Mouse (Mus musculus) intestine, postnatal 0 days (tissue): ENCODE results near the gene Adh6a. TPM values are rescaled to one million over a fixed set of nuclear protein-coding genes. Genes with fewer than 3 reads are reported as not detected.

Experiments
- ATAC-seq: fragments of 200-750 bp; cut with Nextera tagmentation; 2 replicates; pipeline ENCODE4 v1.8.0; 2017; ENCODE audit warnings: mild to moderate bottlenecking, moderate TSS enrichment, moderate library complexity
- H3K27ac ChIP-seq: fragments of 300-500 bp; sonication (generic); 2 replicates; pipeline ENCODE4 v1.5.1; 2014; ENCODE audit warnings: mild to moderate bottlenecking, low read depth, low read length, moderate library complexity
- H3K27me3 ChIP-seq: fragments of 300-500 bp; sonication (generic); replicated peaks from 2 replicates; pipeline ENCODE4 v1.6.1; 2014; ENCODE audit warnings: low read length, mixed read lengths; ENCODE audit not compliant: control insufficient read depth, insufficient read depth
- H3K36me3 ChIP-seq: fragments of 300-500 bp; sonication (generic); 2 replicates; pipeline ENCODE4 v1.6.1; 2014; ENCODE audit warnings: mild to moderate bottlenecking, moderate library complexity; ENCODE audit not compliant: control insufficient read depth, insufficient read depth
- H3K4me1 ChIP-seq: fragments of 300-500 bp; sonication (generic); replicated peaks from 2 replicates; pipeline ENCODE4 v1.6.1; 2014; ENCODE audit warnings: antibody characterized with exemption, low read length, mixed read lengths; ENCODE audit not compliant: control insufficient read depth, insufficient read depth
- H3K4me2 ChIP-seq: fragments of 300-500 bp; sonication (generic); replicated peaks from 2 replicates; pipeline ENCODE4 v1.6.1; 2014; ENCODE audit warnings: low read depth, mild to moderate bottlenecking, moderate library complexity
- H3K4me3 ChIP-seq: fragments of 300-500 bp; sonication (generic); 2 replicates; pipeline ENCODE4 v1.5.1; 2014; ENCODE audit warnings: low read depth, low read length
- H3K9ac ChIP-seq: fragments of 300-500 bp; sonication (generic); 2 replicates; pipeline ENCODE4 v1.6.1; 2014; ENCODE audit warnings: mild to moderate bottlenecking, low read depth, low read length
- H3K9me3 ChIP-seq: fragments of 300-500 bp; sonication (generic); 2 replicates; pipeline ENCODE4 v1.6.1; 2016; ENCODE audit warnings: mixed run types; ENCODE audit not compliant: control insufficient read depth
- CTCF ChIP-seq: sonication (generic); IDR thresholded peaks from 2 replicates; pipeline ENCODE4 v1.5.1; 2016; ENCODE audit warnings: low read depth, mild to moderate bottlenecking, control low read depth, antibody characterized with exemption, moderate library complexity
- WGBS: fragments of 180-500 bp; shearing (Covaris S2); extraction: QIAGEN DNeasy Blood & Tissue Kit; methylation state at CpG from one replicate; pipeline ENCODE4 v1.1.7; 2014; 5-methylcytosine and 5-hydroxymethylcytosine counted together
- polyA plus RNA-seq: library from polyadenylated mRNA; unstranded; fragments of >200 nt; fragmentation: Nextera tagmentation; extraction: Ambion mirVana; gene quantifications from 2 replicates; pipeline ENCODE4 v1.2.1, GENCODE M21; 2015

The Adh6a gene
- polyA plus RNA-seq, 1 experiment from 2014 or later: 6.1 TPM

DNA sequence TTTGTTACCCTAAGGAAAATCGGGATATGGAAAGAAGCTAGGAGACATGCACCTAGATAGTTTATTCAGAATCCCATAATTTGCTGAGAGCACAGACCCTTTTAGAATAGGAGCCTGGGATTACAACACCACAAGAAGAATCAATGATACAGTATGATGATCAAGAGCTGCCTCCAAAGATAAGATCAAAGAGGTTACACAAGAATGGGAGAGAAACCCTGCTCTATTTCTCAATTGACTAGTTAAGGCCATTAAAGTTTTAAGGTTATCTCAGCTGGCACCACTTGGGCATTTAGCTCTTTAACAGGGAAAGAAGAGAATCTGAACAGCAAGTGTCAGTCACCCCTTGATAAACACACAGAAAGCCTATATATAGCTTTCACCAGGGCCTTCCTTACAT, 22.5 kb downstream of the Adh6a start:
- no peak overlapping the region for H3K27ac ChIP-seq
- H3K4me2 ChIP-seq: no peak overlapping the region
- no peaks in the 10 kb centered on the region for H3K4me1 ChIP-seq
- TF ChIP-seq CTCF: no peak
- no peaks in the 10 kb centered on the region for H3K27me3 ChIP-seq
- no peak for ATAC-seq
- no peak overlapping the region for H3K9ac ChIP-seq
- H3K36me3 ChIP-seq: no peaks in the 10 kb centered on the region
- WGBS: 91% methylated on average over 1 of the region's 1 CpGs
- H3K4me3 ChIP-seq: no peak overlapping the region
- H3K9me3 ChIP-seq: no peaks in the 10 kb centered on the region

DNA sequence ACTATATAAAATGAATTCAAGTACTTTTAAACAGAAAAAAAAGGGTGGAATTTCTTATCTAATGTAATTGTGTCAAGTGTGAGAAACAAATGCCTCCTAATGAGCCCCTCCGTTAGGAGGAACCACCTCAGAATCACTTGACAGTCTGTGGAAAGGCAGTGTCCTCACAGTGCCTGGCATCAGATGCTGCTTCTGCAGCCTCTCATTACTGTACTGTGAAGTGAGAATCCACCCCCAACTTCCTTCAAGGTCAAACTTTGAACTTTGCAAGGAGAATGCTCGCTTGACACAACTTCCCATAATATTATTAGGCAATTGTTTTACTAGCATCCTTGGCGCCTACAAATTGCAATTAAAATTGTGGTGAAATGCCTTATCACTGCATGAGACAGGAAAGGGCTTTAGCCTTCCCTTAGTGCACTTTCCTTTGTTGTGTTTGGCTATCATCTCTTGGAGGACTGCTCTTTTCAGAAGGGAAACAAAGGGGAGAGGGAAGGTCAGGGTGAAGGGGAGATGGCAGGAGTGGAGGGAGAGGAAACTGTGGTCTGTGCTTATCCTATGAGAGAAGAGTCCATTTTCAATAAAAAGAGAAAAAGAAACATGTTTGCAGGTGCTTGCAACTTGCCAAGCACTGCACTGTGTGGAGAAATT, 23.1 kb downstream of the Adh6a start:
- no peak overlapping the region for H3K9ac ChIP-seq
- ATAC-seq: no peak
- TF ChIP-seq CTCF: no peak
- H3K4me3 ChIP-seq: no peak overlapping the region
- no peaks in the 10 kb centered on the region for H3K9me3 ChIP-seq
- no peak overlapping the region for H3K27ac ChIP-seq
- no peaks in the 10 kb centered on the region for H3K27me3 ChIP-seq
- no peaks in the 10 kb centered on the region for H3K4me1 ChIP-seq
- H3K36me3 ChIP-seq: no peaks in the 10 kb centered on the region
- no peak overlapping the region for H3K4me2 ChIP-seq
- WGBS: 55% methylated on average over 3 of the region's 3 CpGs

DNA sequence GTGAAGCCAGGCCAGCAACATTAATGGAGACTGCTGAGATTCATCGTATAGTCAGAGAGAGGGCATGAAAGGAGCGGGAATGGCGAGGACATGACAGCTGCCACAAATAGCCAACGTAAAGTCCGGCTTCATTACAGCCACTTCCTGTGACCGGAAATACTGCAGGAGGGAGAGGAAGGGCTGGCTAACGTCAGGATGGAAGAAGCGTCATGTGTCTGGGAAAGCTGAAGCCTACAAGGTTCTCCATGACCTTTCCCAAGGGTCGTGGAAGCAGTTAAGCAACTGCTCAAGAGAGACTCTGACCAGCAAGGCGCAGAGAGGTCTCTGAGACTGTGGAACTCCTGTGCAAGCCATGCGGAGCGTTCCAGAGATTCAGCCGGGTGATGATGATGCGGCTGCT, 28.4 kb downstream of the Adh6a start, which contains the start of gene Adh6b:
TSS of gene Adh6b (plus strand) at position 305 of the 400 bp plus-strand sequence.
- no peaks in the 10 kb centered on the region for H3K9me3 ChIP-seq
- ATAC-seq: no peak
- H3K9ac ChIP-seq: no peak within 1 kb of the TSS
- no peak within 1 kb of the TSS for H3K27ac ChIP-seq
- H3K4me1 ChIP-seq: no peaks in the 10 kb centered on the region
- H3K36me3 ChIP-seq: no peaks in the 10 kb centered on the region
- no peak for TF ChIP-seq CTCF
- H3K27me3 ChIP-seq: no peaks in the 10 kb centered on the region
- H3K4me2 ChIP-seq: no peak within 1 kb of the TSS
- no peak within 1 kb of the TSS for H3K4me3 ChIP-seq
- WGBS: 72% methylated on average over 14 of the region's 14 CpGs

DNA sequence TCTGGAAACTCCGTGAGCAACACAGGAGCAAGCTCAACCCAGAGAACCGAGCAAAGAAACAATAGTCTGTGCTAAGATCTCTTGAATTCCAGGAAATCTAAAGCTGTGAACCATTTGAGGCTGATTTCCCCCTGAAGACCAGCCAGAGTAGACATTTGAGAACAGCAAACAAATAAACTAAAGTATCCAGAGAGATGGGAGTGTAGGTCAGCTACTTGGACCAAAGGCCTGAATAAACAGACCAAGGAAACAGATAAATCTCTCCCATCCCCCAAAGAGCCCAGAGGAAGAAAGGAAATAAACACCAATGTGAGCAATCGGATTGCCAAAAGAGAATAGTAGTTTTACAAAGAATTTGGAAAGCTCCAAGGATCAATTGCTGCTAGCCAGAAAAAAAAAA, 34.0 kb downstream of the Adh6a start:
- H3K4me1 ChIP-seq: no peaks in the 10 kb centered on the region
- no peak overlapping the region for H3K4me3 ChIP-seq
- no peaks in the 10 kb centered on the region for H3K27me3 ChIP-seq
- H3K4me2 ChIP-seq: no peak overlapping the region
- no peak overlapping the region for H3K9ac ChIP-seq
- H3K27ac ChIP-seq: no peak overlapping the region
- 43% methylated on average over 3 of the region's 3 CpGs for WGBS
- H3K9me3 ChIP-seq: no peaks in the 10 kb centered on the region
- no peak for TF ChIP-seq CTCF
- ATAC-seq: no peak
- no peaks in the 10 kb centered on the region for H3K36me3 ChIP-seq

DNA sequence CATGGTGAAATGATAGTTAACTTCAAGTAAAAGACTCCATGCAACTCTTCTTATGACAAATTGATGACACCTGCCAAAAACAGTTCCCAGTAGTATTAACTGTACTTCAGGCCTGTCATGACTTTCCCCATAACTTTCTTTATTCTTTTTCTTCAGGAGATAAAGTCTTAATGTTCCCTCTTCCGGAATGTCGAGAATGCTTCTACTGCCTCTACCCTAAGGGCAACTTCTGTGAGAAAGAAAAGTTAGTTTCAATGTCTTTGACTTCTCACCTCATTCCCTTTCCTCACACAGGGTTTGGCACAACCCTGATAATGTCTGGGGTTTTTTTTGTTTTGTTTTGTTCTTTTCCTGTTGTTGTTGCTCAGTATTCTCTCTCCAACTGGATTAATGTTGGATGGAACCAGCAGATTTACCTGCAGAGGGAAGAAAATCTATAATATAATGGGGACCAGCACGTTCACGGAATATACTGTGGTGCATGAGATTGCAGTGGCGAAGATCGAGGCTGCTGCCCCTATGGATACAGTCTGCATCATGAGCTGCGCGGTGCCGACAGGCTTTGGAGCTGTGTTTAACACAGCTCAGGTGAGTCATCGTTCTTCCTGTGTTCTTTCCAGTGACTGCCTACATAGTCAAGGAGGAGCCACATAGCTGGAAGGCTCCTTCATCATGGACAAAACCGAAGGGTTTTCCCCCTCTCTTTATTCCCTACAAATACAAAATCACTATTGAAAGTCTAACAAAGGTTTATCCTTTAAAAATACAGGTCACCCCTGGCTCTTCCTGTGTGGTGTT, 39.1 kb downstream of the Adh6a start:
- Histone ChIP-seq H3K4me1 (no peaks in the 10 kb centered on the region), H3K9me3 (no peaks in the 10 kb centered on the region), H3K27ac (no peak overlapping the region), H3K27me3 (no peaks in the 10 kb centered on the region), H3K4me2 (no peak overlapping the region), H3K9ac (no peak overlapping the region), H3K4me3 (no peak overlapping the region), H3K36me3 (no peaks in the 10 kb centered on the region)
- no peak for TF ChIP-seq CTCF
- 90% methylated on average over 11 of the region's 11 CpGs for WGBS
- ATAC-seq: no peak

DNA sequence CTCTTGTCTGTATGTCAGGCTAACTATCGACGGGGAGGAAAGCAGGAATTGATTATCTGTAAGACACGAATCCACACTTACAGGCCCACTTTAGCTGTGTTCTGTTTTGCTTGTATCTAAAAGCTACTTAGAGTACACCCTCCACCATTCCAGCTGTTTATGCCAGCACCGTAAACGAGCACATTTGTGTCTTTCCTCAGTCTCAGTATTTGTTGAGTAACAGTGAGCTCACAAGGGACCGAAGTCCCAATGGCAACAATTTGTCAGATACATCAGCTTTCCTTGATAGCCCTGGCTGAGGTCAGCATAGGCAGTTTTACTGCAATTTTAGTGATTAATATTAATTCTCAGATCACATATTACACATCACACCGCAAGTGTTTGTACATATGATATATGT, 45.8 kb downstream of the Adh6a start:
- 78% methylated on average over 7 of the region's 7 CpGs for WGBS

More for the DNA sequence above, 45.8 kb downstream of the Adh6a start:
- no peaks in the 10 kb centered on the region for H3K27me3 ChIP-seq
- H3K4me3 ChIP-seq: no peak overlapping the region
- ATAC-seq: no peak
- no peaks in the 10 kb centered on the region for H3K36me3 ChIP-seq
- H3K9ac ChIP-seq: no peak overlapping the region
- H3K27ac ChIP-seq: no peak overlapping the region
- no peak for TF ChIP-seq CTCF
- H3K4me2 ChIP-seq: no peak overlapping the region
- no peaks in the 10 kb centered on the region for H3K4me1 ChIP-seq
- no peaks in the 10 kb centered on the region for H3K9me3 ChIP-seq
